Mouse (Mus musculus) liver, embryonic 12.5 days (tissue): ENCODE measurements around the gene Map10. TPM values are rescaled to one million over a fixed set of nuclear protein-coding genes. Genes with fewer than 3 reads are reported as not detected.

Source experiments
- ATAC-seq: fragments of 200-750 bp; cut with Nextera tagmentation; 2 replicates; pipeline ENCODE4 v1.8.0; 2017; ENCODE audit warnings: moderate number of reproducible peaks, mild to moderate bottlenecking, moderate library complexity
- H3K27ac ChIP-seq: fragments of 300-500 bp; sonication (generic); 2 replicates; pipeline ENCODE4 v1.5.1; 2016; ENCODE audit warnings: mild to moderate bottlenecking
- H3K27me3 ChIP-seq: fragments of 300-500 bp; sonication (generic); replicated peaks from 2 replicates; pipeline ENCODE4 v1.6.1; 2016; ENCODE audit warnings: mild to moderate bottlenecking, moderate library complexity
- H3K36me3 ChIP-seq: fragments of 300-500 bp; sonication (generic); 2 replicates; pipeline ENCODE4 v1.6.1; 2016; ENCODE audit warnings: mild to moderate bottlenecking, moderate library complexity
- H3K4me1 ChIP-seq: fragments of 300-500 bp; sonication (generic); 2 replicates; pipeline ENCODE4 v1.6.1; 2016
- H3K4me2 ChIP-seq: fragments of 300-500 bp; sonication (generic); 2 replicates; pipeline ENCODE4 v1.6.1; 2016; ENCODE audit warnings: mild to moderate bottlenecking, moderate library complexity
- H3K4me3 ChIP-seq: fragments of 300-500 bp; sonication (generic); 2 replicates; pipeline ENCODE4 v1.5.1; 2016; ENCODE audit warnings: mild to moderate bottlenecking, moderate library complexity
- H3K9ac ChIP-seq: fragments of 300-500 bp; sonication (generic); 2 replicates; pipeline ENCODE4 v1.6.1; 2016; ENCODE audit warnings: mild to moderate bottlenecking, moderate library complexity
- H3K9me3 ChIP-seq: fragments of 300-500 bp; sonication (generic); replicated peaks from 2 replicates; pipeline ENCODE4 v1.6.1; 2016; ENCODE audit warnings: mild to moderate bottlenecking, moderate library complexity
- WGBS: fragments of 180-500 bp; shearing (Covaris S2); methylation state at CpG from one replicate; pipeline ENCODE4 v1.1.7; 2016; ENCODE audit not compliant: insufficient replicate concordance; 5-methylcytosine and 5-hydroxymethylcytosine counted together
- polyA plus RNA-seq: library from polyadenylated mRNA; unstranded; fragments of >200 nt; fragmentation: Nextera tagmentation; extraction: Ambion mirVana; gene quantifications from 2 replicates; pipeline ENCODE4 v1.2.1, GENCODE M21; 2016

Map10 gene
- polyA plus RNA-seq = 1.3 TPM in 2 replicates

- H3K4me2 ChIP-seq = peak within 1 kb of the TSS; percentile 86
- H3K4me1 ChIP-seq = peaks cover 12% of the 10 kb centered on the region
- WGBS = 3% methylated on average over 62 of the region's 62 CpGs
- H3K27me3 ChIP-seq = no peaks in the 10 kb centered on the region; the same call in 1 of the 2 replicates
- H3K9ac ChIP-seq = peak within 1 kb of the TSS; percentile 62
- peaks cover 8% of the 10 kb centered on the region; the same call in 1 of the 2 replicates for H3K36me3 ChIP-seq
- peak within 1 kb of the TSS; percentile 64 for H3K4me3 ChIP-seq
- peak; percentile 78 for ATAC-seq
- H3K27ac ChIP-seq = no peak within 1 kb of the TSS
- H3K9me3 ChIP-seq = peaks cover 23% of the 10 kb centered on the region
Observed at GRCm38 (mm10) chr8:125669700-125670195, at the start of gene Map10. Map10 (plus strand) TSS chr8:125669818.

- no peaks in the 10 kb centered on the region for H3K36me3 ChIP-seq
- no peaks in the 10 kb centered on the region for H3K9me3 ChIP-seq
- H3K27ac ChIP-seq = no peak overlapping the region
- H3K4me2 ChIP-seq = no peak overlapping the region
- no peak for ATAC-seq
- H3K9ac ChIP-seq = no peak overlapping the region
- WGBS = 52% methylated on average over 4 of the region's 4 CpGs
- H3K27me3 ChIP-seq = 0 out of 2 replicates have a peak, but pooled peaks cover 5% of the 10 kb centered on the region
- H3K4me3 ChIP-seq = no peak overlapping the region
- peaks cover 19% of the 10 kb centered on the region; the same call in 1 of the 2 replicates for H3K4me1 ChIP-seq
Observed at GRCm38 (mm10) chr8:125620301-125620700, 49.3 kb upstream of the Map10 start.

- Histone ChIP-seq H3K4me1 (peaks cover 12% of the 10 kb centered on the region; the same call in 1 of the 2 replicates), H3K4me3 (no peak overlapping the region), H3K9ac (no peak overlapping the region), H3K9me3 (no peaks in the 10 kb centered on the region), H3K27ac (no peak overlapping the region), H3K4me2 (no peak overlapping the region), H3K36me3 (no peaks in the 10 kb centered on the region), H3K27me3 (no peaks in the 10 kb centered on the region)
- ATAC-seq = no peak
- WGBS = 43% methylated on average over 8 of the region's 8 CpGs
Observed at GRCm38 (mm10) chr8:125624287-125624686, 45.3 kb upstream of the Map10 start.

- Histone ChIP-seq H3K27ac (no peak overlapping the region), H3K4me1 (no peaks in the 10 kb centered on the region), H3K9me3 (no peaks in the 10 kb centered on the region), H3K9ac (no peak overlapping the region), H3K36me3 (no peaks in the 10 kb centered on the region), H3K4me3 (no peak overlapping the region), H3K4me2 (no peak overlapping the region), H3K27me3 (no peaks in the 10 kb centered on the region)
- no peak for ATAC-seq
- 79% methylated on average over 8 of the region's 8 CpGs for WGBS
Observed at GRCm38 (mm10) chr8:125626381-125626780, 43.2 kb upstream of the Map10 start.

- Histone ChIP-seq H3K4me1 (no peaks in the 10 kb centered on the region), H3K4me2 (no peak overlapping the region), H3K9me3 (no peaks in the 10 kb centered on the region), H3K4me3 (no peak overlapping the region), H3K36me3 (no peaks in the 10 kb centered on the region), H3K9ac (no peak overlapping the region), H3K27me3 (no peaks in the 10 kb centered on the region), H3K27ac (no peak overlapping the region)
- 79% methylated on average over 1 of the region's 1 CpGs for WGBS
- ATAC-seq = no peak
Observed at GRCm38 (mm10) chr8:125628834-125629233, 40.8 kb upstream of the Map10 start.

GRCm38 (mm10) chr8:125638411-125639058 lies 31.1 kb upstream of the Map10 start:
- no peak overlapping the region for H3K4me3 ChIP-seq
- 63% methylated on average over 6 of the region's 6 CpGs for WGBS
- no peaks in the 10 kb centered on the region for H3K27me3 ChIP-seq
- no peak overlapping the region for H3K27ac ChIP-seq
- no peak for ATAC-seq
- H3K9ac ChIP-seq = no peak overlapping the region
- H3K4me2 ChIP-seq = no peak overlapping the region
- no peaks in the 10 kb centered on the region for H3K4me1 ChIP-seq
- H3K9me3 ChIP-seq = no peaks in the 10 kb centered on the region
- H3K36me3 ChIP-seq = no peaks in the 10 kb centered on the region

GRCm38 (mm10) chr8:125639631-125640030 lies 30.0 kb upstream of the Map10 start:
- H3K36me3 ChIP-seq = no peaks in the 10 kb centered on the region
- no peaks in the 10 kb centered on the region for H3K9me3 ChIP-seq
- H3K27ac ChIP-seq = no peak overlapping the region
- no peaks in the 10 kb centered on the region for H3K4me1 ChIP-seq
- H3K9ac ChIP-seq = no peak overlapping the region
- H3K4me3 ChIP-seq = no peak overlapping the region
- H3K27me3 ChIP-seq = no peaks in the 10 kb centered on the region
- WGBS = 52% methylated on average over 2 of the region's 2 CpGs
- no peak for ATAC-seq
- no peak overlapping the region for H3K4me2 ChIP-seq

GRCm38 (mm10) chr8:125640766-125641165 lies 28.9 kb upstream of the Map10 start:
- WGBS = 49% methylated on average over 5 of the region's 5 CpGs
- Histone ChIP-seq H3K9me3 (no peaks in the 10 kb centered on the region), H3K4me2 (no peak overlapping the region), H3K27me3 (no peaks in the 10 kb centered on the region), H3K4me1 (no peaks in the 10 kb centered on the region), H3K4me3 (no peak overlapping the region), H3K36me3 (no peaks in the 10 kb centered on the region), H3K27ac (no peak overlapping the region), H3K9ac (no peak overlapping the region)
- no peak for ATAC-seq

GRCm38 (mm10) chr8:125641808-125642207 lies 27.8 kb upstream of the Map10 start:
- Histone ChIP-seq H3K9me3 (no peaks in the 10 kb centered on the region), H3K27me3 (no peaks in the 10 kb centered on the region), H3K4me1 (no peaks in the 10 kb centered on the region), H3K9ac (no peak overlapping the region), H3K4me2 (no peak overlapping the region), H3K27ac (no peak overlapping the region), H3K36me3 (no peaks in the 10 kb centered on the region), H3K4me3 (no peak overlapping the region)
- ATAC-seq = no peak
- WGBS = 33% methylated on average over 6 of the region's 6 CpGs

- Histone ChIP-seq H3K9me3 (no peaks in the 10 kb centered on the region), H3K27ac (no peak overlapping the region), H3K27me3 (no peaks in the 10 kb centered on the region), H3K36me3 (no peaks in the 10 kb centered on the region), H3K4me2 (no peak overlapping the region), H3K4me3 (no peak overlapping the region), H3K9ac (no peak overlapping the region), H3K4me1 (no peaks in the 10 kb centered on the region)
- no peak for ATAC-seq
- WGBS = 58% methylated on average over 10 of the region's 10 CpGs
Observed at GRCm38 (mm10) chr8:125645757-125646478, 23.7 kb upstream of the Map10 start.

GRCm38 (mm10) chr8:125649447-125649846 lies 20.2 kb upstream of the Map10 start:
- H3K4me1 ChIP-seq = no peaks in the 10 kb centered on the region
- no peak overlapping the region for H3K4me2 ChIP-seq
- ATAC-seq = no peak
- no peak overlapping the region for H3K9ac ChIP-seq
- WGBS = 16% methylated on average over 4 of the region's 4 CpGs
- no peaks in the 10 kb centered on the region for H3K9me3 ChIP-seq
- H3K27ac ChIP-seq = no peak overlapping the region
- H3K4me3 ChIP-seq = no peak overlapping the region
- peaks cover 3% of the 10 kb centered on the region for H3K27me3 ChIP-seq
- H3K36me3 ChIP-seq = no peaks in the 10 kb centered on the region

GRCm38 (mm10) chr8:125654821-125655220 lies 14.8 kb upstream of the Map10 start:
- no peak overlapping the region for H3K4me2 ChIP-seq
- no peaks in the 10 kb centered on the region for H3K9me3 ChIP-seq
- H3K9ac ChIP-seq = no peak overlapping the region
- no peak overlapping the region for H3K27ac ChIP-seq
- ATAC-seq = no peak
- no peaks in the 10 kb centered on the region for H3K4me1 ChIP-seq
- WGBS = 74% methylated on average over 2 of the region's 2 CpGs
- no peak overlapping the region for H3K4me3 ChIP-seq
- H3K36me3 ChIP-seq = no peaks in the 10 kb centered on the region
- H3K27me3 ChIP-seq = peaks cover 3% of the 10 kb centered on the region
